Mouse (Mus musculus): Measurements from ENCODE around the gene Rad51b.

GRCm38 (mm10) chr12:79641570-79642285, 344.6 kb downstream of the Rad51b start:
- no peak for TF ChIP-seq RCOR1 (conservative IDR thresholded peaks at IDR 0.05; ENCODE audit: low read depth, low read length)
- no peak for TF ChIP-seq CTCF (conservative IDR thresholded peaks at IDR 0.05 in 1 of 2, IDR thresholded peaks at IDR 0.05 in 1 of 2; ENCODE audit: low read depth in 2 of 2, low read length in 2 of 2)
- 0 out of 2 replicates have a peak, but pooled peaks have one; percentile 36 for TF ChIP-seq MAX (IDR thresholded peaks at IDR 0.05; ENCODE audit: low read length)
- TF ChIP-seq USF2 (conservative IDR thresholded peaks at IDR 0.05; ENCODE audit: low read depth, low read length) = no peak
